Mouse (Mus musculus) monocyte, adult 5-6 weeks (primary cell): ENCODE data around the gene Cul9. TPM values are rescaled to one million over a fixed set of nuclear protein-coding genes. Genes with fewer than 3 reads are reported as not detected.

Experiments used
- ATAC-seq: fragments of 153-309, 156-312 bp; replicated peaks from 2 replicates; pipeline ENCODE4 v1.8.0; 2017; ENCODE audit warnings: mild to moderate bottlenecking; ENCODE audit not compliant: low TSS enrichment, insufficient number of reproducible peaks, severe bottlenecking, poor library complexity, low FRiP score
- total RNA-seq: library from RNA; stranded (forward); fragments of 200-1000, 200-491, 200-594 nt; gene quantifications from 3 replicates; pipeline ENCODE4 v1.2.3, GENCODE M21; 2017

The Cul9 gene
- total RNA-seq, 1 experiment from 2014 or later = 4.9 TPM

DNA sequence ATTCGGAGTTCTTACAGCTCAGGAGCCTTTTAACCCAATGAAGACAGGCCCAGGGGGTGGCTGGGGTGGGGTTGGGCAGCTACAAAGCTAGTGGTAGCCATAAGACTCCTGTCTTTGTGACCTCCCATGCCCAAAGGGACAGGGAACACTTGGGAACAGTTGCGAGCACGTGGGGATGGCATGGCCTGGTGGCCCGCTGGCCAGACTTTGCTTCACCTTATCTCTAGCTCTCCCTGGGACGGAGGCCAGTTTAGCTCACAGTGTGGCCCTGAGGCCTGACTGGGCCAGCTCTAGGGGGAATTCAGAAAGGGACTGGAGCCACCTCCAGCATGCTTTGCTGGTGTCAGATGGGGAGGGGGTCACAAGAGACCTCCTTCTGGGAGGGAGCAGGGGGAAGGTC lies 84.0 kb downstream of the Cul9 start:
- no peak for ATAC-seq

DNA sequence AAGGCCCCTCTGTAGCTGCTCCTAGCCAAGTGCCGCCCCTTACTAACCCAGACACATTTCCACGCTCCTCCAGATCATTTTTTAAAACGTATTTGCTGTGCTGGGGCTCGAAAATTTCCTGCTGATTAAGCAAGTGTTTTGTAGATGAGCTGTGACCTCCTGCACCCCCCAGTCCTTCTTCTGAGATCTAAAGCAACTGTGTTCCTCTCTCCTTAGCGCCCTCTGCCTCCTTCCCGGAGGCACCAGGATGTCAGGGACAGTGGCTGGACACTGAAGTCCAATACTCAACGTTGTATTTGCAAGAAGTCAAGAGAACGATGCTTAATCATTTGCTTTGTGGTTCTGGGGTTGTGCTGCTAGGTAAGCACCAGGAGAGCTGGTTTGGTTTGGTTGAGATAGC lies 84.8 kb downstream of the Cul9 start:
- no peak for ATAC-seq

DNA sequence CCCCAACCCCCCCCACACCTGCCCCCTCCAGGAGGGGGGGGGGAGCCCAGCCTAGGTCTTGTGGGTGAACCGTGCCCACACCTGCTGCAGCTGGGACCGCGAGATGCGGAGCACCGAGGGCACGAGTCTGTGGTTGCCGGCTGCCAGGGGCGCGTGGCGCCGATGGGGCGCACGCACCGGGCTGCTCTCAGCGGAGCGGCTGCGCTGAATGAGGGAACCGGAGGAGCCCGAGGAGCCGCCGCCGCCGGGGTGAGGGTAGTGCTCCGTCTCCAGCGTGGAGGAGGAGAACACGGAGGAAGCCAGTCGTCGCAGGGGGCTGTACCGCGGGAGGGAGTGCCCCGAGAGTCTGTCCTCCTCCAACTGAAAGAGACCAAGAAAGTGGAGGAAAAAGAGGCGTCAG lies 85.5 kb downstream of the Cul9 start:
- no peak for ATAC-seq

DNA sequence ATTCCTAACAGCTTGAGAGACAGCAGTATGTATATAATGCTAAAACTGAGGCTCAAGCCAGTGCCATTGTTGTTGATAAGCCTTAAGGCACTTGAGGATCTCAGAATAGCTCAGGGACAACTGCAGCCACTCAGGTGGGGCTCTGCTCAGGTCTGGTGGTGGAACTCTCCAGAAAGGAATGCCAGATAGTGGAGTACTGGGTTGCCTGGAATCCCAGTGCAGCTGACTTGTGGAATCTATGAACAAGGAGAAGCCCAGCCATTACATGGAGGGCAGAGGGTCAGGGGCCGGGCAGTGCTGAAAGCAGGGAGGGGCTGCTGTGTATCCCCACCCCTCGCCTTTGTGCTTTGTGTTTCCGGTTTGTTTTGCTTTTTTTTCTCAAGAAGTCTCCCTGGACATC lies 87.7 kb downstream of the Cul9 start:
- ATAC-seq = no peak

DNA sequence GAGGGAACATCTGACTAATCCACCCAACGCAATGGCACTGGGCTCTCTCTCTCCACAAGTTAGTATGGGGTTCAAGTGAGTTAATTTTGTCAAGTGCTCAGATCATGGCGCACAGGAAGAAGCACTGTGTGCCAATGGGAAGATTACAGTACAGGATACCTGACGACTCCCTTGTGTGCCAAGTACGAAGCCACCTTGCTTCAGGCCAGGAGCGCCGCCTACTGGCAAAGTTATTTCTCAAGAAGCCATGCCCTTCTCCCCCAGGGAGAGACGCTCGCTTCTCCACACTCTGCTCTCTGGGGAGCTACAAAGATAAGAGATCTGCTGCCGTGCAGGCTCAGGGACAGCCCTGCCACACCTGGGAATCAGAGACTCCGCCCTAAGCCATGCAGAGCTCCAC lies 88.4 kb downstream of the Cul9 start:
- no peak for ATAC-seq

DNA sequence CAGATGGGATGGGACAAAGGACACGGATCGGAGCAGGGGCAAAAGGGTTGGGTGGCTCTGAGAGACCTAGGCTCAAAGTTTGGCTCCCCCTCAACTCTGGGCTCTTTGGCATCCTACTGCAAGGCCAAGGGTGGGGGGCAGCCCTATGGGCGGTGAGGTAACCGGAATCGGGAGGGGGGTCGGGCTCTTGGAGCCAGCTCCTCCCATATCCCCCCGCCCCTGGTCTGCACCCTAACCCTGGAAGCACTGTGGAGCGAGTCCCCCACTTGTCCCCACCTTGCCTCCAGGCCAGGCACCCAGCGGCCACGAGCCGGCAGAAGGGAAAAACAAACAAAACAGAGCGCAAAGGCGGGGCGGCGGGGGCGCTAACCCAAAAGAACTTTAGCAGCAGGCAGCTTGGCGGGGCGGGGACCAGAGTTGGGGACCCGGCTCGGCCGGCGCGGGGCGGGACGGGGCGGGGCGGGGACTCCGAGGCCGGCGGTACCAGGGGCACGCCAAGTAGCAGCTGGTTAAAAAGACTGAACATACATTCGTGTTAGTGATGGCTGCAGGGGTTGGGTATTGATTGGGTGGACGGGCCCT lies 91.0 kb downstream of the Cul9 start:
- ATAC-seq = no peak

DNA sequence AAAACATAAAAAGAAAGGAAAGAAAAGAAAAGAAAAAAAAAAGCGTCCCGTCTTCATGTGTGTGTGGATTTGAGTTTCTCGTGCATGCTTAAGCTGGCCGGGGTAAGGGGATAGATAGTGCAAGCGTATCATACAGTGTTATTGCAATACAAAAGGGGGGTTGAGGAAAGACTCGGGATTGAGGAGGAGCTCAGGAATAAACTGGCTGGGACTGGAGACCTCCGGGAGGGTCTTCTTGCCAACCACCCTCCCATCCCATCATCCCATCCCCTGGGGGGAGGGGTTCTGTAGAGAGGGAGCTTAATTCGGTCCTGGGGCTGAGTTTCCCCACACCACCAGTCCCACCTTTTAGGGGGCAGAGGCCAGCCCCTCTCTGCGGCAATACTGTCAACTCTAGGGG lies 91.6 kb downstream of the Cul9 start:
- ATAC-seq = no peak

DNA sequence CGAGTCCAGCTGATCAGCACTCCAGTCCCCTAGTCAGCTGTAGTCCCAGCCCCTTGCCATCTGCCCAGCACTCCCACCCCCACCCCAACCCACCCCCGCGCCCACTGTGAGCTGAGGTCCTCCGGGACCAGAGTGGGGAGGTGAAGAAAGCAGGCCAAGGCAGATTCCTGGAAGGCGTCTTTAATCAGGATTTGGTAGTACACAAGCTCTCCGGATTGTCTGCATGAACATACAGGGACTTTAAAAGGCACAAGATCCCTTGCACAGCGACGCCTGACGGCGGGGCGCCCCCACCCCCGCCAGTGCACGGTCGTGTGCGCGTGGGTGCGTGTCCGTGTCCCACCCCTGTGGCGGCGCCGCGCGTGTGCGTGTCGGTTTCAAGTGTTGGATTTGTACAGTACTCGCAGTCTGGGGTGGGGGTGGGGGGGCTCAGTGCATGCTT lies 92.2 kb downstream of the Cul9 start:
- ATAC-seq = no peak

DNA sequence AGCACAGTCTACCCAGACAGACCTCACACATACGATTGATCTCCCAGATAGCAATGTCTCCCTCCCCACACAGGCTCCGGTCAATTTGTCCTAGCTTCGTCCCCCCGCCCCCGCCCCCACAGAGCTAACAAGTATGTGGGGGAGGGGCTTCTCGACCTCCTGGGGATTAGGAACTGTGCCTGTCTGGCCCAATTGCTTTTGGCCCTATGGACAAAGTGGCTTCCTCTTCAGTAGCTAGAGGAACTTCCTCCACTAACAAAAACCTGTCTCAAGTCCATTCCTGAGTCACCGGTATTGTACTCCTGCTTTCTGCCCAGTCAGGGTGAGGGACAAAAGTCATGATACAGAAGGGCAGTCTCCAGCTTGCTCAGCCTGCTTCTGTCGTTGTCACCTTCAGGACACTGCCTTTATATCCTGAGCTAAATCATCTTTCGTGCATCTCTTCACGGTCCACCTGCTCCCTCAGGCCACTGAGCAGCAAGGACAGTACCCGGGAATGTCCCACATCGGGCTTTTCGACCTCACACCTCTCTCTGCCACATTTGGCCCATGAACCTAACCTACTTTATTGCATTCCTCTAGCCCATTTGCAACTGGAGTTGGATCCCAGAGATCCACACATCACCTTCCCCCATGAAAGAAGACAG lies 92.8 kb downstream of the Cul9 start:
- ATAC-seq = no peak

DNA sequence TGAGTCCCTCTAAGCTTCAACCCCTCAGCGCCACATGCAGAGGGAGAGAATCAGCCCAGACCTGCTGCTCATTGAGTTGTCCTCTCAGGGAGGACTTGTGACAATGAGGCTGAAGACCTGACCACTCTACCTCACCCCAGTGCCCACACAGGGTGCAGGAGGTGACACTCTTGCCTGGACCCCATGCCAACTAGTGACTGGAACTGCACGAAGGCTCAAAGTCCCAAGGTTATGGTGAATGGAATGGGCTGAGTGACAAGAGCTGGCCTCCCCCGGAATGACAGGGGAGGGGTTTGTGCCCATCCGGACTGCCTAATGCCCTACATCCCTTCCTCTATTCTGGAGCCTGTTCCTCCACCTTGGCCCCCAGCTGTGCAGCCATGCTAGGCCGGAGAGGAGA lies 93.5 kb downstream of the Cul9 start:
- ATAC-seq = no peak

Other genes with a start within 250 kb of the Cul9 start
- gene Dlk2, start 249.0 kb downstream of the Cul9 start, total RNA-seq = not detected in 3 replicates
- 2.8 to 3.4 TPM (median 3.0 TPM) in 3 replicates for gene Abcc10, start 218.0 kb downstream of the Cul9 start, total RNA-seq
- gene Zfp318, start 162.7 kb downstream of the Cul9 start, total RNA-seq = 23.5 to 54.0 TPM (median 33.9 TPM) in 3 replicates
- not detected in 3 replicates for gene Crip3, start 117.5 kb downstream of the Cul9 start, total RNA-seq
- gene Slc22a7, start 107.9 kb downstream of the Cul9 start, total RNA-seq = not detected in 3 replicates
- gene Ttbk1, start 58.7 kb downstream of the Cul9 start, total RNA-seq = under 0.01 to 0.58 TPM (median 0.48 TPM) in 3 replicates
- not detected in 3 replicates for gene Dnph1, start 49.7 kb downstream of the Cul9 start, total RNA-seq
- gene Srf, start 9.8 kb upstream of the Cul9 start, total RNA-seq = 24.8 to 46.0 TPM (median 36.6 TPM) in 3 replicates
- gene Ptk7, start 83.1 kb upstream of the Cul9 start, total RNA-seq = not detected in 3 replicates
- 15.6 to 18.9 TPM (median 18.5 TPM) in 3 replicates for gene Klc4, start 99.6 kb upstream of the Cul9 start, total RNA-seq
- gene Mrpl2, start 99.8 kb upstream of the Cul9 start, total RNA-seq = 26.1 to 33.3 TPM (median 28.5 TPM) in 3 replicates
- 2.0 to 3.2 TPM (median 3.2 TPM) in 3 replicates for gene Cul7, start 103.9 kb upstream of the Cul9 start, total RNA-seq
- 52.8 to 99.5 TPM (median 65.5 TPM) in 3 replicates for gene Rrp36, start 128.0 kb upstream of the Cul9 start, total RNA-seq
- 79.9 to 102 TPM (median 82.5 TPM) in 3 replicates for gene Mea1, start 132.4 kb upstream of the Cul9 start, total RNA-seq
- 24.6 to 30.1 TPM (median 28.5 TPM) in 3 replicates for gene Klhdc3, start 134.5 kb upstream of the Cul9 start, total RNA-seq
- 24.4 to 34.6 TPM (median 30.2 TPM) in 3 replicates for gene Ppp2r5d, start 158.7 kb upstream of the Cul9 start, total RNA-seq
- gene Pex6, start 165.1 kb upstream of the Cul9 start, total RNA-seq = 5.4 to 11.1 TPM (median 10.3 TPM) in 3 replicates
- gene Gnmt, start 182.8 kb upstream of the Cul9 start, total RNA-seq = 2.2 to 3.4 TPM (median 3.1 TPM) in 3 replicates
- 88.2 to 109 TPM (median 106 TPM) in 3 replicates for gene Cnpy3, start 205.8 kb upstream of the Cul9 start, total RNA-seq
- gene Ptcra, start 217.3 kb upstream of the Cul9 start, total RNA-seq = 0.38 TPM in 1 of 3 replicates, not detected in the others
- 4.2 to 8.7 TPM (median 4.2 TPM) in 3 replicates for gene 2310039H08Rik, start 226.2 kb upstream of the Cul9 start, total RNA-seq
- 87.5 to 121 TPM (median 88.0 TPM) in 3 replicates for gene Rpl7l1, start 236.3 kb upstream of the Cul9 start, total RNA-seq